Mouse (Mus musculus) kidney, postnatal 0 days (tissue): ENCODE results near the gene Gm20388. TPM values are rescaled to one million over a fixed set of nuclear protein-coding genes. Genes with fewer than 3 reads are reported as not detected.
A peak's percentile ranks its signal among the peaks of the same experiment; 100 is the strongest.

ENCODE experiments used
- ATAC-seq: fragments of 200-750 bp; cut with Nextera tagmentation; replicated peaks from 2 replicates; pipeline ENCODE4 v1.8.0; 2017; ENCODE audit warnings: low read depth, moderate number of reproducible peaks, moderate TSS enrichment, moderate library complexity; ENCODE audit not compliant: low FRiP score
- DNase-seq: peaks from one replicate; pipeline ENCODE4 v3.0.0-alpha.2; 2016; ENCODE audit warnings: low spot score
- H3K27ac ChIP-seq: fragments of 300-500 bp; sonication (generic); 2 replicates; pipeline ENCODE4 v1.5.1; 2014; ENCODE audit warnings: mild to moderate bottlenecking
- H3K27me3 ChIP-seq: fragments of 300-500 bp; sonication (generic); 2 replicates; pipeline ENCODE4 v1.6.1; 2014; ENCODE audit warnings: low read length, mixed read lengths; ENCODE audit not compliant: insufficient read depth
- H3K36me3 ChIP-seq: fragments of 300-500 bp; sonication (generic); 2 replicates; pipeline ENCODE4 v1.6.1; 2014; ENCODE audit warnings: low read length, mixed read lengths; ENCODE audit not compliant: insufficient read depth
- H3K4me1 ChIP-seq: fragments of 300-500 bp; sonication (generic); replicated peaks from 2 replicates; pipeline ENCODE4 v1.6.1; 2014; ENCODE audit warnings: antibody characterized with exemption, low read length, mixed read lengths; ENCODE audit not compliant: insufficient read depth
- H3K4me2 ChIP-seq: fragments of 300-500 bp; sonication (generic); 2 replicates; pipeline ENCODE4 v1.6.1; 2014; ENCODE audit warnings: mild to moderate bottlenecking, low read length, moderate library complexity, mixed read lengths
- H3K4me3 ChIP-seq: fragments of 300-500 bp; sonication (generic); replicated peaks from 2 replicates; pipeline ENCODE4 v1.5.1; 2014; ENCODE audit warnings: low read depth, low read length
- H3K9ac ChIP-seq: fragments of 300-500 bp; sonication (generic); 2 replicates; pipeline ENCODE4 v1.6.1; 2014; ENCODE audit warnings: low read depth, low read length
- H3K9me3 ChIP-seq: fragments of 300-500 bp; sonication (generic); replicated peaks from 2 replicates; pipeline ENCODE4 v1.6.1; 2016; ENCODE audit warnings: low read length, inconsistent platforms, mixed read lengths
- CTCF ChIP-seq: IDR thresholded peaks from 2 replicates; pipeline ENCODE4 v1.5.1; 2016; ENCODE audit warnings: antibody characterized with exemption, low read depth, mild to moderate bottlenecking, moderate library complexity
- WGBS: fragments of 180-500 bp; shearing (Covaris S2); extraction: QIAGEN DNeasy Blood & Tissue Kit; methylation state at CpG from one replicate; pipeline ENCODE4 v1.1.7; 2014; 5-methylcytosine and 5-hydroxymethylcytosine counted together
- polyA plus RNA-seq: library from polyadenylated mRNA; unstranded; fragments of >200 nt; fragmentation: Nextera tagmentation; extraction: Ambion mirVana; gene quantifications from 2 replicates; pipeline ENCODE4 v1.2.1, GENCODE M21; 2015

The Gm20388 gene
- polyA plus RNA-seq, 1 experiment from 2014 or later: not detected

- TF ChIP-seq CTCF: no peak
Observed at GRCm38 (mm10) chr8:123398308-123398707, 3487.7 kb downstream of the Gm20388 start.

GRCm38 (mm10) chr8:123401936-123402335 is 3491.3 kb downstream of the Gm20388 start:
- Histone ChIP-seq H3K36me3 (peaks cover 47% of the 10 kb centered on the region), H3K9ac (no peak overlapping the region), H3K9me3 (no peaks in the 10 kb centered on the region), H3K27me3 (no peaks in the 10 kb centered on the region), H3K4me2 (no peak overlapping the region), H3K4me3 (no peak overlapping the region), H3K4me1 (no peaks in the 10 kb centered on the region), H3K27ac (no peak overlapping the region)
- TF ChIP-seq CTCF: no peak
- no peak for DNase-seq
- 86% methylated on average over 9 of the region's 9 CpGs for WGBS
- no peak for ATAC-seq

More at GRCm38 (mm10) chr8:123398308-123398707, 3487.7 kb downstream of the Gm20388 start:
- Histone ChIP-seq H3K4me3 (no peak overlapping the region), H3K9me3 (no peaks in the 10 kb centered on the region), H3K9ac (no peak overlapping the region), H3K4me2 (no peak overlapping the region), H3K4me1 (no peaks in the 10 kb centered on the region), H3K36me3 (peaks cover 71% of the 10 kb centered on the region), H3K27me3 (no peaks in the 10 kb centered on the region), H3K27ac (no peak overlapping the region)
- 91% methylated on average over 13 of the region's 13 CpGs for WGBS
- no peak for ATAC-seq
- no peak for DNase-seq

- Histone ChIP-seq H3K4me3 (no peak overlapping the region), H3K27ac (no peak overlapping the region), H3K27me3 (no peaks in the 10 kb centered on the region), H3K4me1 (no peaks in the 10 kb centered on the region), H3K36me3 (peaks cover 39% of the 10 kb centered on the region), H3K4me2 (no peak overlapping the region), H3K9ac (no peak overlapping the region), H3K9me3 (no peaks in the 10 kb centered on the region)
- DNase-seq: no peak
- no peak for ATAC-seq
- 81% methylated on average over 9 of the region's 9 CpGs for WGBS
- TF ChIP-seq CTCF: no peak
Observed at GRCm38 (mm10) chr8:123402730-123403326, 3492.2 kb downstream of the Gm20388 start.

GRCm38 (mm10) chr8:123404521-123404920 is 3493.9 kb downstream of the Gm20388 start:
- DNase-seq (peak; percentile 12), ATAC-seq (no peak)
- TF ChIP-seq CTCF: no peak
- WGBS: 23% methylated on average over 8 of the region's 8 CpGs
- H3K27me3 ChIP-seq: peaks cover 4% of the 10 kb centered on the region; the same call in 1 of the 2 replicates
- no peak overlapping the region for H3K4me3 ChIP-seq
- no peaks in the 10 kb centered on the region for H3K4me1 ChIP-seq
- peaks cover 22% of the 10 kb centered on the region for H3K36me3 ChIP-seq
- H3K9me3 ChIP-seq: no peaks in the 10 kb centered on the region
- H3K9ac ChIP-seq: no peak overlapping the region
- H3K4me2 ChIP-seq: no peak overlapping the region
- no peak overlapping the region for H3K27ac ChIP-seq

- Histone ChIP-seq H3K27me3 (peaks cover 22% of the 10 kb centered on the region), H3K9me3 (no peaks in the 10 kb centered on the region)
- 15% methylated on average over 4 of the region's 4 CpGs for WGBS
Observed at GRCm38 (mm10) chr8:123406786-123407185, 3496.1 kb downstream of the Gm20388 start, which contains the start of gene Mc1r. Gene Mc1r, plus strand, starts transcription at chr8:123407107.

GRCm38 (mm10) chr8:123407612-123408011 is 3497.0 kb downstream of the Gm20388 start:
- Histone ChIP-seq H3K4me2 (no peak overlapping the region), H3K9ac (no peak overlapping the region), H3K27me3 (peaks cover 30% of the 10 kb centered on the region), H3K9me3 (no peaks in the 10 kb centered on the region), H3K4me1 (no peaks in the 10 kb centered on the region), H3K4me3 (no peak overlapping the region), H3K27ac (no peak overlapping the region), H3K36me3 (peaks cover 7% of the 10 kb centered on the region; the same call in 1 of the 2 replicates)
- ATAC-seq (no peak), DNase-seq (no peak)
- 86% methylated on average over 13 of the region's 13 CpGs for WGBS
- no peak for TF ChIP-seq CTCF

More at GRCm38 (mm10) chr8:123406786-123407185, 3496.1 kb downstream of the Gm20388 start, which contains the start of gene Mc1r:
- Histone ChIP-seq H3K4me1 (no peaks in the 10 kb centered on the region), H3K36me3 (peaks cover 7% of the 10 kb centered on the region; the same call in 1 of the 2 replicates), H3K4me3 (no peak within 1 kb of the TSS), H3K27ac (no peak within 1 kb of the TSS), H3K9ac (no peak within 1 kb of the TSS), H3K4me2 (no peak within 1 kb of the TSS)
- TF ChIP-seq CTCF: peak; percentile 81
- ATAC-seq: no peak
- peak; percentile 64 for DNase-seq
